Mouse (Mus musculus) lung, postnatal 0 days (tissue): ENCODE results near the gene Caprin1. TPM values are rescaled to one million over a fixed set of nuclear protein-coding genes. Genes with fewer than 3 reads are reported as not detected.
A peak's percentile ranks its signal among the peaks of the same experiment; 100 is the strongest.

ENCODE experiments used
- ATAC-seq: fragments of 200-750 bp; cut with Nextera tagmentation; 2 replicates; pipeline ENCODE4 v1.8.0; 2017; ENCODE audit warnings: moderate library complexity
- DNase-seq: peaks from one replicate; pipeline ENCODE4 v3.0.0-alpha.2; 2016; ENCODE audit warnings: low spot score
- H3K27ac ChIP-seq: fragments of 300-500 bp; sonication (generic); 2 replicates; pipeline ENCODE4 v1.5.1; 2014; ENCODE audit warnings: antibody characterized with exemption, mild to moderate bottlenecking, low read length, mixed read lengths
- H3K27me3 ChIP-seq: fragments of 300-500 bp; sonication (generic); replicated peaks from 2 replicates; pipeline ENCODE4 v1.6.1; 2014; ENCODE audit warnings: low read length, mixed read lengths; ENCODE audit not compliant: insufficient read depth
- H3K36me3 ChIP-seq: fragments of 300-500 bp; sonication (generic); 2 replicates; pipeline ENCODE4 v1.6.1; 2014; ENCODE audit warnings: low read length, mixed read lengths; ENCODE audit not compliant: insufficient read depth
- H3K4me1 ChIP-seq: fragments of 300-500 bp; sonication (generic); 2 replicates; pipeline ENCODE4 v1.6.1; 2014; ENCODE audit warnings: antibody characterized with exemption, low read depth, low read length, mixed read lengths; ENCODE audit not compliant: insufficient read depth
- H3K4me2 ChIP-seq: fragments of 300-500 bp; sonication (generic); replicated peaks from 2 replicates; pipeline ENCODE4 v1.6.1; 2014; ENCODE audit warnings: low read depth, mild to moderate bottlenecking, low read length, moderate library complexity, mixed read lengths
- H3K4me3 ChIP-seq: fragments of 300-500 bp; sonication (generic); 2 replicates; pipeline ENCODE4 v1.5.1; 2014; ENCODE audit warnings: low read depth, low read length
- H3K9ac ChIP-seq: fragments of 300-500 bp; sonication (generic); replicated peaks from 2 replicates; pipeline ENCODE4 v1.6.1; 2014; ENCODE audit warnings: low read depth, mild to moderate bottlenecking
- H3K9me3 ChIP-seq: fragments of 300-500 bp; sonication (generic); 2 replicates; pipeline ENCODE4 v1.6.1; 2016; ENCODE audit warnings: low read length, mixed read lengths
- CTCF ChIP-seq: IDR thresholded peaks from 2 replicates; pipeline ENCODE4 v1.5.1; 2016; ENCODE audit warnings: antibody characterized with exemption, mild to moderate bottlenecking
- EP300 ChIP-seq: IDR thresholded peaks from 2 replicates; pipeline ENCODE4 v1.6.1; 2016; ENCODE audit warnings: antibody characterized with exemption, mild to moderate bottlenecking, control low read depth
- WGBS: fragments of 180-500 bp; shearing (Covaris S2); extraction: QIAGEN DNeasy Blood & Tissue Kit; methylation state at CpG from one replicate; pipeline ENCODE4 v1.1.7; 2014; 5-methylcytosine and 5-hydroxymethylcytosine counted together
- polyA plus RNA-seq: library from polyadenylated mRNA; unstranded; fragments of >200 nt; fragmentation: Nextera tagmentation; extraction: Ambion mirVana; gene quantifications from 2 replicates; pipeline ENCODE4 v1.2.1, GENCODE M21; 2015

Caprin1 gene
- polyA plus RNA-seq, 1 experiment from 2014 or later = 87.8 TPM

- Histone ChIP-seq H3K27ac (no peak overlapping the region), H3K9ac (no peak overlapping the region), H3K4me3 (no peak overlapping the region), H3K4me1 (no peaks in the 10 kb centered on the region), H3K27me3 (no peaks in the 10 kb centered on the region), H3K36me3 (no peaks in the 10 kb centered on the region), H3K9me3 (no peaks in the 10 kb centered on the region), H3K4me2 (no peak overlapping the region)
- WGBS = 51% methylated on average over 7 of the region's 7 CpGs
- DNase-seq (no peak), ATAC-seq (no peak)
- no peak for TF ChIP-seq CTCF
- TF ChIP-seq EP300 = no peak
These were observed 25.1 kb upstream of the Caprin1 start for GRCm38 (mm10) chr2:103822560-103822959.

DNA sequence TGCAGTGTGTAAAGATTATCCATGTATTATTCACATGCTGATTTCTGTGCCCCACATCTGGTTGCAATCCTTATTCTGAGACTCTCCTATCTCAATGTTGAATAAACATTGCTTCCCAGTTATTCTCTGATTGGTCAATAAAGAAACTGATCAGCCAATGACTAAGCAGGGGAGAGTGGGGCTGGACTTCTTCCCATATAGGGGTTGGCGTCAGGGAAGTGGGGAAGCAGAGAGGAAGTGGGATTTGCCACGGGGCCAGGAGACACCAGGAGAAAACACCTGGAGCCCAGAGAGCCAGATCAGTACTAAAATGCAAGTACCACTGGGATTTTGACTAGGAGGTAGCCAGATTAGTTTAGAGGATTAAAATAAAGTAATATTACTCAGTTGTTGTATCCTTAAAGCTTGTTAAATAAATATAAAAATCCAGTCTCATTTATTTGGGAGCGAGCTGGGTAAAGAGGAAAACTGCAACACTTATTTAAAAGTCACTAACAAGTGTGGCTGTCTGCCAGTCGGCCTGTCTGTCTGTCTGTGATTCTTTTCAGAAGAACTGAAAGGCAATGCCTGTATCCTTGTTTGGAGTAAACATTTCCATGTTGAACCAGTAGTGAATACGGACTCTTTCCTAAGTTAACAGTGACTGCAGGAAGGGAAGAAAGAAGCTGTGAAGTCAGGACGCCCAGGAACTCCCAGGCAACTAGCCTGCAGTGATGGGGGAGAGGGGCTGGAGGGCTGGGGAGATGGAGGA is 19.9 kb upstream of the Caprin1 start:
- Histone ChIP-seq H3K36me3 (no peaks in the 10 kb centered on the region), H3K27me3 (no peaks in the 10 kb centered on the region), H3K9me3 (no peaks in the 10 kb centered on the region), H3K27ac (no peak overlapping the region), H3K4me2 (peak overlapping the region; percentile 17; the same call in 1 of the 2 replicates), H3K4me3 (no peak overlapping the region), H3K9ac (no peak overlapping the region), H3K4me1 (no peaks in the 10 kb centered on the region)
- ATAC-seq (peak; percentile 68), DNase-seq (peak; percentile 68)
- 24% methylated on average over 6 of the region's 6 CpGs for WGBS
- TF ChIP-seq EP300 = no peak
- no peak for TF ChIP-seq CTCF

- ATAC-seq (no peak), DNase-seq (no peak)
- H3K36me3 ChIP-seq = no peaks in the 10 kb centered on the region
- H3K9ac ChIP-seq = no peak overlapping the region
- WGBS = 89% methylated on average over 3 of the region's 3 CpGs
- no peak overlapping the region for H3K4me2 ChIP-seq
- H3K27ac ChIP-seq = no peak overlapping the region
- no peaks in the 10 kb centered on the region for H3K4me1 ChIP-seq
- no peak overlapping the region for H3K4me3 ChIP-seq
- TF ChIP-seq EP300 = no peak
- no peak for TF ChIP-seq CTCF
- H3K9me3 ChIP-seq = no peaks in the 10 kb centered on the region
- no peaks in the 10 kb centered on the region for H3K27me3 ChIP-seq
These were observed 18.5 kb upstream of the Caprin1 start for GRCm38 (mm10) chr2:103815976-103816375.

- no peak overlapping the region for H3K9ac ChIP-seq
These were observed 14.2 kb upstream of the Caprin1 start for GRCm38 (mm10) chr2:103811465-103812191.

GRCm38 (mm10) chr2:103810412-103810811 is 13.0 kb upstream of the Caprin1 start:
- no peak overlapping the region for H3K9ac ChIP-seq
- H3K4me2 ChIP-seq = no peak overlapping the region
- H3K27ac ChIP-seq = no peak overlapping the region
- H3K27me3 ChIP-seq = no peaks in the 10 kb centered on the region
- ATAC-seq (no peak), DNase-seq (no peak)
- no peaks in the 10 kb centered on the region for H3K36me3 ChIP-seq
- no peak for TF ChIP-seq CTCF
- TF ChIP-seq EP300 = no peak
- no peaks in the 10 kb centered on the region for H3K4me1 ChIP-seq
- whole genome bisulfite sequencing = 67% methylated on average over 6 of the region's 6 CpGs
- no peaks in the 10 kb centered on the region for H3K9me3 ChIP-seq
- H3K4me3 ChIP-seq = no peak overlapping the region

More at GRCm38 (mm10) chr2:103811465-103812191, 14.2 kb upstream of the Caprin1 start:
- H3K9me3 ChIP-seq = no peaks in the 10 kb centered on the region
- DNase-seq (no peak), ATAC-seq (no peak)
- no peaks in the 10 kb centered on the region for H3K27me3 ChIP-seq
- H3K4me2 ChIP-seq = no peak overlapping the region
- no peak overlapping the region for H3K27ac ChIP-seq
- H3K36me3 ChIP-seq = no peaks in the 10 kb centered on the region
- H3K4me3 ChIP-seq = no peak overlapping the region
- TF ChIP-seq EP300 (no peak), CTCF (no peak)
- H3K4me1 ChIP-seq = no peaks in the 10 kb centered on the region
- WGBS = 47% methylated on average over 5 of the region's 5 CpGs

GRCm38 (mm10) chr2:103808466-103808865 is 11.0 kb upstream of the Caprin1 start:
- no peaks in the 10 kb centered on the region for H3K9me3 ChIP-seq
- H3K9ac ChIP-seq = no peak overlapping the region
- H3K4me1 ChIP-seq = no peaks in the 10 kb centered on the region
- H3K36me3 ChIP-seq = no peaks in the 10 kb centered on the region
- no peaks in the 10 kb centered on the region for H3K27me3 ChIP-seq
- DNase-seq = no peak
- no peak overlapping the region for H3K4me3 ChIP-seq
- H3K4me2 ChIP-seq = no peak overlapping the region
- no peak for ATAC-seq
- H3K27ac ChIP-seq = no peak overlapping the region
- TF ChIP-seq EP300 (no peak), CTCF (no peak)
